Mouse (Mus musculus) cerebellum, postnatal 10 days (tissue): ENCODE measurements around the gene Gm40193.
"Not testable (repeated sequence)": the region's sequence is repeated elsewhere in the genome, so short reads cannot be mapped to it uniquely, and the experiment has no call there.

Experiments used
- DNase-seq, 2 experiments: peaks; one replicate each; pipeline ENCODE4 v3.0.0; 2021; ENCODE audit warnings: mixed read lengths in 2 of 2

Gm40193 gene

GRCm38 (mm10) chr11:70539877-70540587 lies 7.3 kb upstream of the Gm40193 start, which contains the start of gene Pld2:
Pld2 (plus strand) TSS chr11:70540064.
- DNase-seq, result peak; percentile 79 to 81

DNA sequence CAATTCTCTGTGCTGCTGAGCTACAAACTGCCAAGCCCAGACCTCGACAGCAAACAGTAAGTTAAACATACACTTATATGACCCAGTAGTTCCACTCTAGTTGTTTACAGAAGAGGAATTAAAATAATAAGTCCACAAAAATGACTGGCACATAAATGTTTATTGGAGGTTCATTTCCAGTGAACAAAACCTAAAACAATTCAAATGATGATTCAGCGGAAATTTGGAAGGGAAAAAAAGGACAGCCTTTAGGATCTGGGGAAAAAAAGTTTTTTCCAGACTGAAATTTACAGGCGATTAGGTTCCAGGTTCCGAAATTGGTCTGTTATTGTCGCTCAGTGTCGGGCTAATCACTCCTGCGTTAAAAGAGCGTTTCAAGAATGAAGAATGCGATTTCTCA lies 6.7 kb upstream of the Gm40193 start:
- no peak for DNase-seq

GRCm38 (mm10) chr11:70531065-70531464 lies 1.7 kb downstream of the Gm40193 start:
- not testable (repeated sequence) for DNase-seq

GRCm38 (mm10) chr11:70528610-70529009 lies 4.1 kb downstream of the Gm40193 start:
- no peak for DNase-seq

DNA sequence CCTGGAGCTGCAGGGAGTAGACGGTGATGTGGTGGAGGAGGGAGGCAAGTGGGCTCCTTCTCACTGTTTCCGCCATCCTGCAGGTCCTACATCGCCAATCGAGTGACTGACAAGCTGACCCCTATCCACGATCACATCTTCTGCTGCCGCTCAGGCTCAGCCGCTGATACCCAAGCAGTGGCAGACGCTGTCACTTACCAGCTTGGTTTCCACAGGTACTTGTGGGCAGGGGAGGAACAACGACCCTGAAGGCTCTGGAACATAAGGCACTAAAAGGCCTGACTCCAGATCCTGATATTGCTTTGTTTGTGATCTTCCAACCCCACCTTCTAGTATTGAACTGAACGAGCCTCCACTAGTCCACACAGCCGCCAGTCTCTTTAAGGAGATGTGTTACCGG lies 6.5 kb downstream of the Gm40193 start:
- DNase-seq, result no peak

- no peak for DNase-seq
These were observed 7.0 kb downstream of the Gm40193 start for GRCm38 (mm10) chr11:70525726-70526125.

- peak; percentile 91 to 95 for DNase-seq
These were observed 7.5 kb downstream of the Gm40193 start, which contains the start of gene Psmb6 for GRCm38 (mm10) chr11:70525184-70525678. Psmb6 (plus strand) TSS chr11:70525367.

GRCm38 (mm10) chr11:70524782-70525181 lies 8.0 kb downstream of the Gm40193 start:
- DNase-seq, result no peak

- DNase-seq, result not testable (repeated sequence)
These were observed 9.3 kb downstream of the Gm40193 start for GRCm38 (mm10) chr11:70523306-70523989.

DNA sequence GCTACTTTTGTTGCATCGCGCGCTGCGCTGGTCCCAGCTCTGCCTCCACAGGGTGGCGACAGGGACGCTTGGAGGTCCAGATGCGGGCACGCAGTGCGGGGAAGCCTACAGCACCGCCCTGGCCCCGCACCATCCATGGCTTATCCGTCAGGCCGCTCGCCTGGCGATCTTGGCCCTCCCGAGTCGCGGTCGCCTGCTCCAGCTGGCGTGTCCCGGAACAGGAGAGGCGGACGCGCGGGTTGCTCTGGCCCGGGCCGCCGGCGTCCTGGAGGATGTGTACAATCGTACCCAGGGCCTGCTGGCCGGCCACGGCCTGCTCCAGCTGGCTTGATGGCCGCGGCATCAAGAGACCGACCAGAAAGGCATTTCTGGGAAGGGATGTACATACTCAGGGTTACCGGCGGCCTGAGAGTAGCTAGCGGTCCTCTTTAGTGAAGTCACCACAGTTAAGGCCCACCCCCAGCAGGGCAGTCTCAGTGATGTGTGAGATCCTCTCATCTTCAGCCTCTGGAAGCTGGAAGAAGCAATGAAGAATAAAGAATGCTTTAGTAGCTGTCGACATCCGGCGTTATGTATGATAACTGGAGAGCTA lies 12.5 kb downstream of the Gm40193 start:
- peak; percentile 61 to 62 for DNase-seq

GRCm38 (mm10) chr11:70518923-70519322 lies 13.8 kb downstream of the Gm40193 start, which contains the start of gene Gltpd2:
Gltpd2 (plus strand) TSS chr11:70519196.
- DNase-seq, result no peak

GRCm38 (mm10) chr11:70518436-70518835 lies 14.3 kb downstream of the Gm40193 start:
- no peak for DNase-seq

- DNase-seq, result peak; percentile 54 to 71
These were observed 16.4 kb downstream of the Gm40193 start for GRCm38 (mm10) chr11:70516352-70516751.

DNA sequence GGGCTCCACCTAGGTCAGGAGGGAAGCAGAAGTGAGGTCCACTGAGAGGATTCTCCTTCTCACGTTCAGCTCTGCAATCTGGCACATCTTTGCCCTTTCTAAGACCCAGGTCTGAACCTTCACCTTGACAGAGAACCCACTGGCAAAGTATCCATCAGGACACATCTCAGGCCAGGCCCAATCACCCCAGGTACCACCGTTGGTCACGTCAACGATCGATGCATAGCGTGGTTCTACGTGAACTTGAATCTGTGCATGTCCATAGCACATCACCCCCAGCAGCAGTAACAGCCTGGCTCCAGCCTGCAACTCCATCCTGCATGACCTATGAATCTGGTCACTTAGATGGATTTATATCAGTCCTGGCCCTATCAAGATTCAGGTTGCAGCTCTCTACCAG lies 18.5 kb downstream of the Gm40193 start, which contains the start of gene Vmo1:
Gene Vmo1 (minus strand): TSS at position 329 of the 400 bp plus-strand sequence.
- DNase-seq, result no peak

DNA sequence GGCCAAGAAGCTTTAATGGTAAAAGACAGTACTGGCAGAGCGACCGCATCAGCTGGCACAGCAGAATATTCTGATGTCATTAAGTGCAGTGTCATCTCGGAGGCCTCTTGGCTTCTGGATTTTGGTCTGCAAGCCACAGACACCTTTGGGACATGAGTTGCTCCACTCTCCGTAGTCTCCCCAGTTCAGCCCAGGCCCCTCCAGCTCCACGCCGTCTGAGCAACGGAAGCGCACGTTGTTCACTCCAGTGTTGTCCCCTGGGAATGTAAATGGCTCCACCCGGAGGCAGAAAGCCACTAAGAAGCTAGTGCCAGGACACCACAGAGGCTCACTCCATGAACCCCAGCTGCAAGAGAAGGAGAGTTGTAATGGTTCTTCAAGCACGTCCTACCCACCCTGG lies 19.2 kb downstream of the Gm40193 start:
- DNase-seq, result no peak

- no peak for DNase-seq
These were observed 19.9 kb downstream of the Gm40193 start for GRCm38 (mm10) chr11:70512709-70513342.

- DNase-seq, result no peak
These were observed 20.9 kb downstream of the Gm40193 start for GRCm38 (mm10) chr11:70511825-70512224.

GRCm38 (mm10) chr11:70511242-70511641 lies 21.5 kb downstream of the Gm40193 start:
- DNase-seq, result no peak

GRCm38 (mm10) chr11:70509753-70510564 lies 22.8 kb downstream of the Gm40193 start:
- DNase-seq, result peak; percentile 69 to 70

- no peak for DNase-seq
These were observed 25.7 kb downstream of the Gm40193 start for GRCm38 (mm10) chr11:70506962-70507515.

GRCm38 (mm10) chr11:70506385-70506784 lies 26.4 kb downstream of the Gm40193 start:
- peak; percentile 80 to 82 for DNase-seq

GRCm38 (mm10) chr11:70504970-70505369 lies 27.8 kb downstream of the Gm40193 start, which contains the start of gene Tm4sf5:
Tm4sf5 (plus strand) TSS chr11:70505244.
- no peak for DNase-seq
